Mouse (Mus musculus): ENCODE measurements around the gene Cblc. TPM values are rescaled to one million over a fixed set of nuclear protein-coding genes. Genes with fewer than 3 reads are reported as not detected.

Cblc gene
- polyA plus RNA-seq, 1 experiment from 2014 or later: not detected

DNA sequence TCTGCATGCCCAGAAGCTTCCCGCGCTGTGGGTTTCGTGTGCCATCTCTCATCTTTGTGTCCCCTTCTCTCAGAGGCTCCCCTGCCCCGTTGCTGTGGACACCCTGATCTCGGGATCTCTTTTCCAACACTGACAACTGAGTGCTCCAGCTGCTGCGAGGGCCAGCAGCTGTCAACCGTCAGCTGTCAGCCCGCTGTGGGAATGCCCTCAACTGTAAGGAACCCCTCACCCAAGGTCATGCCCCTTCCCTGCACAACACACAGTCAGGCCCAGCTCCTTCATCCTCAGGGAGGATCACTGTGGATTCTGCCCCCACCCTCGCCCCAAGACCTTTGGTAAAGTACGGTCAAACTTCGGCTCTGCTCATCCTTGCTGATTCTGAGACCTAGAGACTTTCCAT is 34.3 kb downstream of the Cblc start:
- Histone ChIP-seq H3K4me1 (replicated peaks; ENCODE audit: control insufficient read depth, insufficient read depth, low read length) (no peaks in the 10 kb centered on the region), H3K4me2 (ENCODE audit: low read length) (no peak overlapping the region), H3K27ac (ENCODE audit: low read length) (no peak overlapping the region), H3K36me3 (ENCODE audit: control insufficient read depth, insufficient read depth) (no peaks in the 10 kb centered on the region), H3K4me3 (replicated peaks; ENCODE audit: low read length) (no peak overlapping the region), H3K9me3 (ENCODE audit: control insufficient read depth, low read length) (no peaks in the 10 kb centered on the region), H3K27me3 (replicated peaks; ENCODE audit: control insufficient read depth, insufficient read depth, low read length) (no peaks in the 10 kb centered on the region), H3K9ac (replicated peaks; ENCODE audit: low read depth, low read length) (no peak overlapping the region)
- 90% methylated on average over 11 of the region's 11 CpGs for WGBS
- ATAC-seq: no peak

- no peak overlapping the region for H3K4me2 ChIP-seq (ENCODE audit: low read length)
- no peak overlapping the region for H3K27ac ChIP-seq (ENCODE audit: low read length)
- H3K9me3 ChIP-seq (ENCODE audit: control insufficient read depth, low read length): no peaks in the 10 kb centered on the region
- H3K9ac ChIP-seq (replicated peaks; ENCODE audit: low read depth, low read length): no peak overlapping the region
- H3K36me3 ChIP-seq (ENCODE audit: control insufficient read depth, insufficient read depth): no peaks in the 10 kb centered on the region
- no peaks in the 10 kb centered on the region for H3K4me1 ChIP-seq (replicated peaks; ENCODE audit: control insufficient read depth, insufficient read depth, low read length)
- no peaks in the 10 kb centered on the region for H3K27me3 ChIP-seq (replicated peaks; ENCODE audit: control insufficient read depth, insufficient read depth, low read length)
- WGBS: 91% methylated on average over 13 of the region's 13 CpGs
- H3K4me3 ChIP-seq (replicated peaks; ENCODE audit: low read length): no peak overlapping the region
- no peak for ATAC-seq
Observed at GRCm38 (mm10) chr7:19760021-19760420, 36.6 kb downstream of the Cblc start.

GRCm38 (mm10) chr7:19758623-19759022 is 38.0 kb downstream of the Cblc start:
- no peaks in the 10 kb centered on the region for H3K4me1 ChIP-seq (replicated peaks; ENCODE audit: control insufficient read depth, insufficient read depth, low read length)
- no peaks in the 10 kb centered on the region for H3K27me3 ChIP-seq (replicated peaks; ENCODE audit: control insufficient read depth, insufficient read depth, low read length)
- WGBS: 90% methylated on average over 13 of the region's 13 CpGs
- H3K9me3 ChIP-seq (ENCODE audit: control insufficient read depth, low read length): no peaks in the 10 kb centered on the region
- no peak overlapping the region for H3K4me2 ChIP-seq (ENCODE audit: low read length)
- H3K36me3 ChIP-seq (ENCODE audit: control insufficient read depth, insufficient read depth): no peaks in the 10 kb centered on the region
- no peak overlapping the region for H3K4me3 ChIP-seq (replicated peaks; ENCODE audit: low read length)
- no peak for ATAC-seq
- H3K27ac ChIP-seq (ENCODE audit: low read length): no peak overlapping the region
- H3K9ac ChIP-seq (replicated peaks; ENCODE audit: low read depth, low read length): no peak overlapping the region

- Histone ChIP-seq H3K9me3 (ENCODE audit: control insufficient read depth, low read length) (no peaks in the 10 kb centered on the region), H3K4me1 (replicated peaks; ENCODE audit: control insufficient read depth, insufficient read depth, low read length) (no peaks in the 10 kb centered on the region), H3K36me3 (ENCODE audit: control insufficient read depth, insufficient read depth) (no peaks in the 10 kb centered on the region), H3K4me3 (replicated peaks; ENCODE audit: low read length) (no peak overlapping the region), H3K27ac (ENCODE audit: low read length) (no peak overlapping the region), H3K27me3 (replicated peaks; ENCODE audit: control insufficient read depth, insufficient read depth, low read length) (no peaks in the 10 kb centered on the region), H3K9ac (replicated peaks; ENCODE audit: low read depth, low read length) (no peak overlapping the region), H3K4me2 (ENCODE audit: low read length) (no peak overlapping the region)
- no peak for ATAC-seq
- WGBS: 81% methylated on average over 22 of the region's 24 CpGs
Observed at GRCm38 (mm10) chr7:19755851-19756786, 40.5 kb downstream of the Cblc start.

DNA sequence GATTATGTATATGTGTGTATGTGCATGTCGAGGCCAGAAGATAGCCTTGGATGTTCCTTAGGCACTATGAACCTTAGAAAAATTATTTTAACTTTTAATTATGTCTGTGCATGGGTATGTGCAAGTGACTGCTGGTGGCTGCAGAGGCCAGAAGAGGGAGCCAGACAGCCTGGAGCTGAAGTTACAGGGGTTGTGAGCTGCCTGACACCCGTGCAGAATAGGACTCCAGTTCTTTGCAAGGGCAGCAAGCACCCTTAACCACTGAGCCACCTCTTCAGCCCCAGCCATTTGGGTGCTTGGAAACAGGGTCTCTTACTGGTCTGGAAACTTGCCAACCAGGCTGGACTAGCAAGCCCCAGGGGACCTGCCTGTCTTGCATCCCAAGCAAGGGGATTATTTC is 41.6 kb downstream of the Cblc start:
- no peak overlapping the region for H3K4me3 ChIP-seq (replicated peaks; ENCODE audit: low read length)
- H3K4me1 ChIP-seq (replicated peaks; ENCODE audit: control insufficient read depth, insufficient read depth, low read length): peaks cover 2% of the 10 kb centered on the region
- no peak overlapping the region for H3K27ac ChIP-seq (ENCODE audit: low read length)
- no peaks in the 10 kb centered on the region for H3K36me3 ChIP-seq (ENCODE audit: control insufficient read depth, insufficient read depth)
- no peak for ATAC-seq
- H3K9me3 ChIP-seq (ENCODE audit: control insufficient read depth, low read length): no peaks in the 10 kb centered on the region
- WGBS: 85% methylated on average over 2 of the region's 2 CpGs
- no peaks in the 10 kb centered on the region for H3K27me3 ChIP-seq (replicated peaks; ENCODE audit: control insufficient read depth, insufficient read depth, low read length)
- H3K4me2 ChIP-seq (ENCODE audit: low read length): no peak overlapping the region
- no peak overlapping the region for H3K9ac ChIP-seq (replicated peaks; ENCODE audit: low read depth, low read length)

- no peak overlapping the region for H3K27ac ChIP-seq (ENCODE audit: low read length)
- ATAC-seq: no peak
- H3K9me3 ChIP-seq (ENCODE audit: control insufficient read depth, low read length): no peaks in the 10 kb centered on the region
- no peaks in the 10 kb centered on the region for H3K27me3 ChIP-seq (replicated peaks; ENCODE audit: control insufficient read depth, insufficient read depth, low read length)
- H3K4me1 ChIP-seq (replicated peaks; ENCODE audit: control insufficient read depth, insufficient read depth, low read length): peaks cover 2% of the 10 kb centered on the region
- H3K36me3 ChIP-seq (ENCODE audit: control insufficient read depth, insufficient read depth): no peaks in the 10 kb centered on the region
- no peak overlapping the region for H3K4me3 ChIP-seq (replicated peaks; ENCODE audit: low read length)
- H3K4me2 ChIP-seq (ENCODE audit: low read length): no peak overlapping the region
- no peak overlapping the region for H3K9ac ChIP-seq (replicated peaks; ENCODE audit: low read depth, low read length)
- WGBS: 88% methylated on average over 1 of the region's 1 CpGs
Observed at GRCm38 (mm10) chr7:19754065-19754464, 42.5 kb downstream of the Cblc start.

- Histone ChIP-seq H3K36me3 (ENCODE audit: control insufficient read depth, insufficient read depth) (no peaks in the 10 kb centered on the region), H3K4me3 (replicated peaks; ENCODE audit: low read length) (no peak overlapping the region), H3K27me3 (replicated peaks; ENCODE audit: control insufficient read depth, insufficient read depth, low read length) (no peaks in the 10 kb centered on the region), H3K9ac (replicated peaks; ENCODE audit: low read depth, low read length) (no peak overlapping the region), H3K9me3 (ENCODE audit: control insufficient read depth, low read length) (no peaks in the 10 kb centered on the region), H3K4me2 (ENCODE audit: low read length) (no peak overlapping the region), H3K27ac (ENCODE audit: low read length) (no peak overlapping the region), H3K4me1 (replicated peaks; ENCODE audit: control insufficient read depth, insufficient read depth, low read length) (peaks cover 3% of the 10 kb centered on the region)
- no peak for ATAC-seq
- 79% methylated on average over 7 of the region's 7 CpGs for WGBS
Observed at GRCm38 (mm10) chr7:19753587-19753986, 43.0 kb downstream of the Cblc start.

DNA sequence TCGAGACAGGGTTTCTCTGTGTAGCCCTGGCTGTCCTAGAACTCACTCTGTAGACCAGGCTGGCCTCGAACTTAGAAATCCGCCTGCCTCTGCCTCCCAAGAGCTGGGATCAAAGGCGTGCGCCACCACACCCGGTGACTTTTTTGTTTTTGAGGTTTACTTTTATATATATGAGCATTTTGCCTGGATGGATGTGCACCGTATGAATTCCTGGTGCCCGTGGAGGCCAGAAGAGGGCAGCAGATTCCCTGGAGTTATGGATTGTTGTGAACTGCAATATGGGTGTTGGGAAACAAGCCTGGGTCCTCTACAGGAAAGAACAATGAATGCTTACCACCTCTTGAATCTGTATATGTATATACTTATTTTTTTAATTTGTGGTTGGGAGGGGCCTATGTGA is 44.0 kb downstream of the Cblc start:
- Histone ChIP-seq H3K4me1 (replicated peaks; ENCODE audit: control insufficient read depth, insufficient read depth, low read length) (peaks cover 12% of the 10 kb centered on the region), H3K27ac (ENCODE audit: low read length) (no peak overlapping the region), H3K27me3 (replicated peaks; ENCODE audit: control insufficient read depth, insufficient read depth, low read length) (no peaks in the 10 kb centered on the region), H3K9ac (replicated peaks; ENCODE audit: low read depth, low read length) (no peak overlapping the region), H3K4me2 (ENCODE audit: low read length) (no peak overlapping the region), H3K36me3 (ENCODE audit: control insufficient read depth, insufficient read depth) (no peaks in the 10 kb centered on the region), H3K4me3 (replicated peaks; ENCODE audit: low read length) (no peak overlapping the region), H3K9me3 (ENCODE audit: control insufficient read depth, low read length) (no peaks in the 10 kb centered on the region)
- 71% methylated on average over 8 of the region's 8 CpGs for WGBS
- no peak for ATAC-seq

GRCm38 (mm10) chr7:19751070-19751383 is 45.6 kb downstream of the Cblc start:
- Histone ChIP-seq H3K27me3 (replicated peaks; ENCODE audit: control insufficient read depth, insufficient read depth, low read length) (no peaks in the 10 kb centered on the region), H3K4me3 (replicated peaks; ENCODE audit: low read length) (no peak overlapping the region), H3K36me3 (ENCODE audit: control insufficient read depth, insufficient read depth) (no peaks in the 10 kb centered on the region), H3K9me3 (ENCODE audit: control insufficient read depth, low read length) (no peaks in the 10 kb centered on the region), H3K4me2 (ENCODE audit: low read length) (no peak overlapping the region), H3K4me1 (replicated peaks; ENCODE audit: control insufficient read depth, insufficient read depth, low read length) (peaks cover 25% of the 10 kb centered on the region), H3K27ac (ENCODE audit: low read length) (no peak overlapping the region), H3K9ac (replicated peaks; ENCODE audit: low read depth, low read length) (no peak overlapping the region)
- 51% methylated on average over 4 of the region's 4 CpGs for WGBS
- ATAC-seq: no peak

All from forebrain, embryonic 16.5 days (tissue).